Comparison of ENCODE assay signal across 8 mouse cellular contexts in genomic region chr3:38884919-38885418, GRCm38 (mm10). TPM values are rescaled to one million over a fixed set of nuclear protein-coding genes. Genes with fewer than 3 reads are reported as not detected.
DNase-seq lines count a peak whose midpoint lies in the region; ATAC-seq and TF ChIP-seq lines count a peak whose summit lies in the region.

No protein-coding gene starts in this region.

- no peak for DNase-seq in lung, postnatal 36 days
- peak; percentile 16 for DNase-seq in adrenal gland, postnatal 25 days
- peak; percentile 54 to 64 for DNase-seq in lung, postnatal 4 days
- peak; percentile 53 for DNase-seq in testis, postnatal 10 days (ENCODE audit: low spot score)
- DNase-seq in spleen, adult 18-20 months: no peak

- H3K9me3 ChIP-seq in lung, embryonic 15.5 days: no peaks in the 10 kb centered on the region
- no peaks in the 10 kb centered on the region for H3K9me3 ChIP-seq in hindbrain, embryonic 16.5 days (ENCODE audit: control insufficient read depth, low read length)

- H3K4me3 ChIP-seq in lung, embryonic 15.5 days: peak overlapping the region; percentile 70
- H3K4me3 ChIP-seq in embryonic fibroblast, embryonic 13.5 days (ENCODE audit: insufficient read depth, low read length): peak overlapping the region; percentile 75
- H3K4me3 ChIP-seq in hindbrain, embryonic 16.5 days (ENCODE audit: low read length): peak overlapping the region; percentile 80

- WGBS in lung, embryonic 15.5 days: 0% methylated on average over 24 of the region's 24 CpGs
- WGBS in hindbrain, embryonic 16.5 days: 0% methylated on average over 24 of the region's 24 CpGs

- peaks cover 21% of the 10 kb centered on the region for H3K4me1 ChIP-seq in lung, embryonic 15.5 days
- no peaks in the 10 kb centered on the region for H3K4me1 ChIP-seq in embryonic fibroblast, embryonic 13.5 days (ENCODE audit: control insufficient read depth, insufficient read depth, low read length)
- peaks cover 13% of the 10 kb centered on the region for H3K4me1 ChIP-seq in hindbrain, embryonic 16.5 days (ENCODE audit: control insufficient read depth, insufficient read depth, low read depth, low read length)

- H3K9ac ChIP-seq in lung, embryonic 15.5 days: peak overlapping the region; percentile 79
- H3K9ac ChIP-seq in hindbrain, embryonic 16.5 days (ENCODE audit: low read depth, low read length): peak overlapping the region; percentile 91

- TF ChIP-seq CTCF in embryonic fibroblast, embryonic 13.5 days (IDR thresholded peaks at IDR 0.05; ENCODE audit: borderline replicate concordance, insufficient read depth, low read length): no peak

- TF ChIP-seq POLR2A in embryonic fibroblast, embryonic 13.5 days (IDR thresholded peaks at IDR 0.05; ENCODE audit: low read depth, low read length): no peak

- H3K4me2 ChIP-seq in lung, embryonic 15.5 days: peak overlapping the region; percentile 95
- H3K4me2 ChIP-seq in hindbrain, embryonic 16.5 days (ENCODE audit: low read length): peak overlapping the region; percentile 93

- H3K27me3 ChIP-seq in lung, embryonic 15.5 days: peaks cover 6% of the 10 kb centered on the region; the same call in 1 of the 2 replicates
- no peaks in the 10 kb centered on the region for H3K27me3 ChIP-seq in hindbrain, embryonic 16.5 days (replicated peaks; ENCODE audit: control insufficient read depth, insufficient read depth, low read length)

- peak overlapping the region; percentile 98 for H3K27ac ChIP-seq in lung, embryonic 15.5 days
- H3K27ac ChIP-seq in embryonic fibroblast, embryonic 13.5 days (ENCODE audit: insufficient read depth, low read length): peak overlapping the region; percentile 94
- peak overlapping the region; percentile 96 for H3K27ac ChIP-seq in hindbrain, embryonic 16.5 days (ENCODE audit: low read depth, low read length)

- H3K36me3 ChIP-seq in lung, embryonic 15.5 days: 0 out of 2 replicates have a peak, but pooled peaks cover 2% of the 10 kb centered on the region
- peaks cover 4% of the 10 kb centered on the region; the same call in 1 of the 2 replicates for H3K36me3 ChIP-seq in hindbrain, embryonic 16.5 days (ENCODE audit: control insufficient read depth, insufficient read depth, low read length)

- no peak; the same call in none of the 2 replicates for ATAC-seq in lung, embryonic 15.5 days (ENCODE audit: borderline replicate concordance, extremely low read depth, low FRiP score, low TSS enrichment)
- peak; percentile 35 for ATAC-seq in hindbrain, embryonic 16.5 days

RNA-seq across cellular contexts. Expression of gene Fat4, which starts 1.8 kb away (rescaled TPM):
- polyA plus RNA-seq in lung, embryonic 15.5 days (2015; fragmentation: Nextera tagmentation; extraction: Ambion mirVana): 4.6 and 5.3 TPM in 2 replicates
- 23.7 and 39.6 TPM in 2 replicates for total RNA-seq in adrenal gland, postnatal 25 days (2021)
- 35.1 and 67.9 TPM in 2 replicates for polyA plus RNA-seq in embryonic fibroblast, embryonic 13.5 days (2011; ENCODE audit: insufficient read length, low read depth, missing spikeins)
- 6.8 and 7.2 TPM in 2 replicates for polyA plus RNA-seq in hindbrain, embryonic 16.5 days (2015; fragmentation: Nextera tagmentation; extraction: Ambion mirVana)

Comparison
In these comparisons a context has a peak if more than half of its experiments do, and no peak if none do; other contexts are left out.
1. DNase-seq: peak in adrenal gland, postnatal 25 days (single experiment), lung, postnatal 4 days (2 of 2) and testis, postnatal 10 days (single experiment); none in lung, postnatal 36 days (single experiment) and spleen, adult 18-20 months (0 of 2).
2. Peak in every context shown above with its lines, with median percentiles within 50 percentile points of each other: H3K27ac ChIP-seq and H3K4me3 ChIP-seq.